Mouse (Mus musculus): ENCODE data around the gene Snx20.
"Not testable (repeated sequence)": the region's sequence is repeated elsewhere in the genome, so short reads cannot be mapped to it uniquely, and the experiment has no call there.

The Snx20 gene

GRCm38 (mm10) chr8:88635474-88636397, at the start of gene Snx20:
Gene Snx20, minus strand, starts transcription at chr8:88636128.
- peak; percentile 88 for DNase-seq (ENCODE audit: low read depth)

GRCm38 (mm10) chr8:88683656-88684289, 47.8 kb upstream of the Snx20 start:
- DNase-seq (ENCODE audit: low read depth) = no peak

GRCm38 (mm10) chr8:88681046-88681445, 45.1 kb upstream of the Snx20 start:
- DNase-seq (ENCODE audit: low read depth) = no peak

- DNase-seq (ENCODE audit: low read depth) = no peak
These were observed 44.6 kb upstream of the Snx20 start for GRCm38 (mm10) chr8:88680566-88680965.

GRCm38 (mm10) chr8:88677071-88677470, 41.1 kb upstream of the Snx20 start:
- no peak for DNase-seq (ENCODE audit: low read depth)

GRCm38 (mm10) chr8:88675372-88676165, 39.6 kb upstream of the Snx20 start:
- no peak for DNase-seq (ENCODE audit: low read depth)

GRCm38 (mm10) chr8:88673859-88674258, 37.9 kb upstream of the Snx20 start:
- no peak for DNase-seq (ENCODE audit: low read depth)

GRCm38 (mm10) chr8:88671575-88671974, 35.6 kb upstream of the Snx20 start:
- DNase-seq (ENCODE audit: low read depth) = no peak

- no peak for DNase-seq (ENCODE audit: low read depth)
These were observed 34.9 kb upstream of the Snx20 start for GRCm38 (mm10) chr8:88670782-88671181.

GRCm38 (mm10) chr8:88668400-88669086, 32.6 kb upstream of the Snx20 start:
- DNase-seq (ENCODE audit: low read depth) = peak; percentile 73

- no peak for DNase-seq (ENCODE audit: low read depth)
These were observed 30.5 kb upstream of the Snx20 start for GRCm38 (mm10) chr8:88666435-88666834.

- no peak for DNase-seq (ENCODE audit: low read depth)
These were observed 29.0 kb upstream of the Snx20 start for GRCm38 (mm10) chr8:88664947-88665346.

- DNase-seq (ENCODE audit: low read depth) = no peak
These were observed 28.2 kb upstream of the Snx20 start for GRCm38 (mm10) chr8:88664121-88664520.

GRCm38 (mm10) chr8:88662401-88662821, 26.5 kb upstream of the Snx20 start:
- DNase-seq (ENCODE audit: low read depth) = no peak

GRCm38 (mm10) chr8:88659873-88660272, 23.9 kb upstream of the Snx20 start:
- no peak for DNase-seq (ENCODE audit: low read depth)

GRCm38 (mm10) chr8:88655334-88655733, 19.4 kb upstream of the Snx20 start:
- DNase-seq (ENCODE audit: low read depth) = no peak

- not testable (repeated sequence) for DNase-seq (ENCODE audit: low read depth)
These were observed 15.2 kb upstream of the Snx20 start for GRCm38 (mm10) chr8:88651122-88651521.

GRCm38 (mm10) chr8:88650016-88650708, 14.2 kb upstream of the Snx20 start:
- DNase-seq (ENCODE audit: low read depth) = no peak

- no peak for DNase-seq (ENCODE audit: low read depth)
These were observed 12.4 kb upstream of the Snx20 start for GRCm38 (mm10) chr8:88648322-88648721.

GRCm38 (mm10) chr8:88646837-88647778, 11.2 kb upstream of the Snx20 start, which contains the start of gene Nod2:
Gene Nod2, plus strand, starts transcription at chr8:88647315.
- peak; percentile 67 for DNase-seq (ENCODE audit: low read depth)
